Mouse (Mus musculus) midbrain, embryonic 16.5 days (tissue): ENCODE results near the gene Spata2l. TPM values are rescaled to one million over a fixed set of nuclear protein-coding genes. Genes with fewer than 3 reads are reported as not detected.
"Not testable (repeated sequence)": the region's sequence is repeated elsewhere in the genome, so short reads cannot be mapped to it uniquely, and the experiment has no call there.

Source experiments
- ATAC-seq: fragments of 200-750 bp; cut with Nextera tagmentation; 2 replicates; pipeline ENCODE4 v1.8.0; 2017; ENCODE audit warnings: moderate TSS enrichment
- H3K27ac ChIP-seq: fragments of 300-500 bp; sonication (generic); 2 replicates; pipeline ENCODE4 v1.5.1; 2014; ENCODE audit warnings: mild to moderate bottlenecking, low read length, mixed read lengths
- H3K27me3 ChIP-seq: fragments of 300-500 bp; sonication (generic); 2 replicates; pipeline ENCODE4 v1.6.1; 2014; ENCODE audit warnings: low read depth, low read length, mixed read lengths; ENCODE audit not compliant: control insufficient read depth, insufficient read depth
- H3K36me3 ChIP-seq: fragments of 300-500 bp; sonication (generic); 2 replicates; pipeline ENCODE4 v1.6.1; 2014; ENCODE audit warnings: mild to moderate bottlenecking, low read length, moderate library complexity, mixed read lengths; ENCODE audit not compliant: control insufficient read depth, insufficient read depth
- H3K4me1 ChIP-seq: fragments of 300-500 bp; sonication (generic); 2 replicates; pipeline ENCODE4 v1.6.1; 2014; ENCODE audit warnings: mild to moderate bottlenecking, low read length, mixed read lengths; ENCODE audit not compliant: control insufficient read depth, insufficient read depth
- H3K4me2 ChIP-seq: fragments of 300-500 bp; sonication (generic); 2 replicates; pipeline ENCODE4 v1.6.1; 2014; ENCODE audit warnings: mild to moderate bottlenecking, low read length, mixed read lengths
- H3K4me3 ChIP-seq: fragments of 300-500 bp; sonication (generic); 2 replicates; pipeline ENCODE4 v1.5.1; 2014; ENCODE audit warnings: low read depth, mild to moderate bottlenecking, low read length, moderate library complexity, mixed read lengths
- H3K9ac ChIP-seq: fragments of 300-500 bp; sonication (generic); 2 replicates; pipeline ENCODE4 v1.6.1; 2014; ENCODE audit warnings: low read depth, low read length, mixed read lengths
- H3K9me3 ChIP-seq: fragments of 300-500 bp; sonication (generic); replicated peaks from 2 replicates; pipeline ENCODE4 v1.6.1; 2014; ENCODE audit warnings: mild to moderate bottlenecking, low read length, mixed read lengths; ENCODE audit not compliant: control insufficient read depth, poor library complexity, severe bottlenecking
- WGBS: fragments of 180-500 bp; shearing (Covaris S2); extraction: QIAGEN DNeasy Blood & Tissue Kit; methylation state at CpG from one replicate; pipeline ENCODE4 v1.1.7; 2014; 5-methylcytosine and 5-hydroxymethylcytosine counted together
- polyA plus RNA-seq: library from polyadenylated mRNA; unstranded; fragments of >200 nt; fragmentation: Nextera tagmentation; extraction: Ambion mirVana; gene quantifications from 2 replicates; pipeline ENCODE4 v1.2.1, GENCODE M21; 2015

The Spata2l gene
- polyA plus RNA-seq, 1 experiment from 2014 or later, result 12.1 TPM

DNA sequence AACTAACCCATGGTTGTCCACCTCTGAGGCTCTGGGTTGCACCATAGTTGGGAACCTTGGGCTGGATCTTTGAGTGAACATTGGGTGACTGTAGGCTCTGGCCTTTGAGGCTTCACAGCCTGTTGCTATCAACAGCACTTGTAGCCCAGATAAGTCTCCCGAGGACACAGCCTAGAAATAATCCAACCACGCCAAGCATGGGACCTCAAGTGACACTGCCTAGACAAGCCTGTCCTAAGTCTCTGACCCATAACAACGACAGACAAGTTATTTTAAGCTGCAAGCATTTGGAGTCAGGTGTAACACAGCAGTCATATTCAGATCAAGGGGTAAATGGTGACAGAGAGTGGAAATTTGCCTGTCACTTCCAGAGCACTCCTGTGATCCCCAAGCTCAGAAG is 20.6 kb downstream of the Spata2l start:
- ATAC-seq, result no peak
- no peaks in the 10 kb centered on the region for H3K36me3 ChIP-seq
- no peak overlapping the region for H3K4me2 ChIP-seq
- WGBS, result 75% methylated on average over 3 of the region's 3 CpGs
- peaks cover 20% of the 10 kb centered on the region for H3K4me1 ChIP-seq
- no peaks in the 10 kb centered on the region for H3K27me3 ChIP-seq
- no peak overlapping the region for H3K9ac ChIP-seq
- H3K4me3 ChIP-seq, result no peak overlapping the region
- H3K27ac ChIP-seq, result no peak overlapping the region
- no peaks in the 10 kb centered on the region for H3K9me3 ChIP-seq

DNA sequence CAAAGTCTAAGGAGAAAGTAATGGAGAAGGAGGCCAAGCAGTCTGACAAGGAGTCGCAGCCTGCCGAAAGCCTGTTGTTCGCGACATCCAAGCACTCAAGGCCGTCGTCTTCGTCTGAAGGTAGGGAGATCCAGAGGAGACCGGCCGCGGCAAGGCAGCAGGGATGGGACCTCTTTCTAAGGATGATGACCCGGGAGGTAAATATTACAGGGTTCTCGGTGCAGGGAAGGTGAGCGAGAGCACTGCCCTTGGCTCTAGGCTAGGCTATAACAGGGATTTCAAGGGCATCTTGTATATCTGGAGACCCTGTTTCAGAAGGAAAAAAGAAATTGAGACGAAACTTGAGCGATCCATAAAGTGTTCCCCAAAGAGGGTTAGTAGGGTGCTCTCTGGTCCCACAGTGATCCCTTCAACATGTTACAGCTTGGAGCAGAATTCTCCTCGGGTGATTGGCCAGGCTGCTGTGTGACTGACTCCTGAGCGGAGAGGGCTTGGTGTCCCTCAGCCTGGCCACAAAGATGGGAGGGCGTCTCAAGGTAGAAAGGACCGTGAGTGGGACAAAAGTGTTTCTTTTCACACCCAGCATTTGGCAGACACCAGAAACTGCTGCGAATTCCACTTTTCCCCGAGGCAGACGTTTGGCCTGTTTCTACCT is 22.8 kb downstream of the Spata2l start:
- Histone ChIP-seq H3K27me3 (no peaks in the 10 kb centered on the region), H3K4me1 (peaks cover 20% of the 10 kb centered on the region), H3K9ac (peak overlapping the region; percentile 84), H3K36me3 (peaks cover 5% of the 10 kb centered on the region), H3K4me2 (peak overlapping the region; percentile 75), H3K4me3 (peak overlapping the region; percentile 63), H3K9me3 (no peaks in the 10 kb centered on the region), H3K27ac (peak overlapping the region; percentile 50)
- no peak; the same call in 1 of the 2 replicates for ATAC-seq
- 20% methylated on average over 22 of the region's 22 CpGs for WGBS

DNA sequence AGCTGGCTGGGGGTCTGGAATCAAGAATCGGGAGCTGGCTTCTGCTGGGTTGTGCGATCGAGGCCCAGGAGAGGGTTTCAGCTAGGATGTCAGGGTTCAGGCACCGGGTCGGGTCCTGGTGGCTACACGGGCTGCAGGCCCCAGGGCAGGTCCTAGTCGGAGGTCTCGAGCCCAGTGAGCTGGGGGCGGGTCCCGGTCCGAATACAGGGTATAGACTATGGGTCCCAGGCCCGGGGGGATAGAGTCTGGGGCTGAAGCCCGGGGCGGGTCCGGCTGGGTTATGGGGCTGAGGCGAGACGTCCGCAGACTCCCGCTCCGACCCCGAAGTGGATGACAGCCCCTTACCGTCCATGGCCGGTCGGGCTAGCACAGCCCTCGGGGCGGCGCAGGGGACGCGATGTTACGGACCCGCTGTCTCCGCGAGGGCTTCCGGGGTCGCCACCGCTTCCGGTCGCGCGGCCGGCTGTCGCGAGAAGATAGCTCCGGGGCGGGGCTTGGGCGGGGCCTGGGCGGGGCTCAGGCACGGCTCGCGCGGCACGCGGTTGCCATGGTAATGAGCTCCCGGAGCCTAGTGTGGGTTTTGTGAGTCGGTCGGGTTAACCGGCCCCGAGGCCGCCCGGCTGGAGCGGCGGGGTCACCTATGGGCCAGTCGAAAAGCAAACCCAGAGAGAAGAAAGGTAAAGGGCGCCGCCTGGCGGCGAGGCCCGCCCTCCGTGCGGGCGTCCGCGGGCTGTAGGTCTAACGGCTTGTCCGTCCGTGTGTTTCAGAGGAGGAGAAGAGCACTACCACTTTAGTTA is 23.5 kb downstream of the Spata2l start, which contains the start of the genes Chmp1a and Spata33:
Gene Chmp1a (minus strand): TSS at position 443 of the 797 bp plus-strand sequence.
Gene Spata33 (plus strand): TSS at position 512 of the 797 bp plus-strand sequence.
- no peaks in the 10 kb centered on the region for H3K9me3 ChIP-seq
- H3K36me3 ChIP-seq, result peaks cover 10% of the 10 kb centered on the region
- H3K27me3 ChIP-seq, result no peaks in the 10 kb centered on the region
- peak within 1 kb of the TSS; percentile 84 for H3K9ac ChIP-seq
- H3K27ac ChIP-seq, result peak within 1 kb of the TSS; percentile 50
- H3K4me1 ChIP-seq, result peaks cover 20% of the 10 kb centered on the region
- ATAC-seq, result peak; percentile 94
- peak within 1 kb of the TSS; percentile 63 for H3K4me3 ChIP-seq
- 1% methylated on average over 73 of the region's 76 CpGs for WGBS
- H3K4me2 ChIP-seq, result peak within 1 kb of the TSS; percentile 98

DNA sequence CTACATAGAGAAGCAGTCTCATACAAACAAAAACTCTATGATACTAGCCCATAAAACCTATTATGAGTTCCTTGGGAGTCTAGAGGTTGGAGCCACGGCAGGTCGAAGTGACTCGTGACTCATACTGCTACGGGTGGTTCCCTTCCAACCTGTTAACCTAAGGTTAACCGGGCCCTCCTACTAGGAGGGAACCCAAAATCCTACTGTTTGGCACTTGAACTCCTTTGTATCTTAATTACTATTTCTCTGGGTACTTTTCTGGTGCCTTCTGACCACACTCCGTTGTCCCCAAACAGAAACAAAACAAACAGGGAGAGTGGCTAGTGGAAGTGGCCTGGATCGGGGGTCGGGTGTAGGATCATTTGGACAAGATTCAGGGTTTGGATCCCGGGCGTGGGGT is 24.2 kb downstream of the Spata2l start:
- H3K4me2 ChIP-seq, result peak overlapping the region; percentile 98
- 0 out of 2 replicates have a peak overlapping the region, but pooled peaks have one; percentile 50 for H3K27ac ChIP-seq
- H3K9me3 ChIP-seq, result no peaks in the 10 kb centered on the region
- WGBS, result 51% methylated on average over 10 of the region's 10 CpGs
- H3K27me3 ChIP-seq, result no peaks in the 10 kb centered on the region
- peaks cover 20% of the 10 kb centered on the region for H3K4me1 ChIP-seq
- ATAC-seq, result no peak
- H3K9ac ChIP-seq, result peak overlapping the region; percentile 84
- peak overlapping the region; percentile 63 for H3K4me3 ChIP-seq
- H3K36me3 ChIP-seq, result peaks cover 13% of the 10 kb centered on the region

DNA sequence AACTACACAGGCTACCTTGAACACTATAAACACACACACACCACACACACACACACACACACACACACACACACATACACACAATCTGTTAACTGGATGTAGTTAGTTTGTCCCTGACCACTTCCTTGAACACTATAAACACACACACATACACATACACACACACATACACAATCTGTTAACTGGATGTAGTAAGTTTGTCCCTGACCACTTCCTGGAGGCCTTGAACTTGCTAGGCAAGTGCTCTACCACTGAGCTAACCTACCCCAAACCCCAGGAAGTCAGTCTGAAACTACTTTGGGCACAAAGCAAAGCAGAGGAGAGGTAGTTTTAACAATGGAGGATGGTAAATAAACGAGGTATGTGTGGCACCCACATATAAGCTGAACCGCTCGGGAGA is 32.5 kb downstream of the Spata2l start:
- Histone ChIP-seq H3K36me3 (peaks cover 21% of the 10 kb centered on the region), H3K27ac (no peak overlapping the region), H3K9me3 (no peaks in the 10 kb centered on the region), H3K27me3 (peaks cover 3% of the 10 kb centered on the region; the same call in 1 of the 2 replicates), H3K9ac (no peak overlapping the region), H3K4me1 (no peaks in the 10 kb centered on the region), H3K4me3 (no peak overlapping the region), H3K4me2 (no peak overlapping the region)
- WGBS, result 90% methylated on average over 3 of the region's 3 CpGs
- no peak for ATAC-seq

DNA sequence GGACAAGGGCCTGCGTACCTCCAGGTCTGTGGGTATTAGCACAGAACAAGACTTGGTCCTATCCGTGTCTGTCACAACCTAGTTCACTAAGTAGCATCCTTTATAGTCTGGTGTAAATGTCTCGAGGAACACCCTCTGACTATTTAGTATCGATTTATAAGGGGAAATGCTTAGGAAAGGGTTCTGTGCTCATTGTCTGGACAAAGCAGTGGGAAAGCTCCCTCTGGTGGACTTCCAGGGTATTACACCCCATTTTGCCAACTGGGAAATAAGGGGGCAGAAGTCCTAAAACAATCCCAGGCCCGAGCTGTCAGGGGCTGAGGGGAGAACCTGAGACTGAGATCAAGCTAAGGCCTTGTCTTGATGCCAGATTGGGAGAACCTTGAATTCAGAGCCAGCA is 33.7 kb downstream of the Spata2l start:
- no peaks in the 10 kb centered on the region for H3K9me3 ChIP-seq
- ATAC-seq, result peak; percentile 39; the same call in 1 of the 2 replicates
- H3K36me3 ChIP-seq, result peaks cover 12% of the 10 kb centered on the region

DNA sequence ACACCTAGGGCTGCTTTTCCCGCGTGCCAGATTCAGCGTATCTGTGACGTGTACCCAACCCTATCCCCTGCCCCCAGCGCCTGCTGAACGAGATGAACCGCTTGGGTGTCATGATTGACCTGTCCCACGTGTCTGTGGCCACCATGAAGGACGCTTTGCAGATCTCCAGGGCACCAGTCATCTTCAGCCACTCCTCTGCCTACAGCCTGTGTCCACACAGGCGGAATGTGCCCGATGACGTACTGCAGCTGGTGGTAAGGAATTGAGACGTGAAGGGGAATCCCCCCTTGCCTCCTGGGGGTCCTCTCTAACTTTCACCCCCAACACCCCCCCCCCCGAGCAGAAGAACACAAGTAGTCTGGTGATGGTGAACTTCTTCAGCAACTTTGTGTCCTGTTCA is 36.2 kb downstream of the Spata2l start:
- peaks cover 3% of the 10 kb centered on the region; the same call in 1 of the 2 replicates for H3K27me3 ChIP-seq
- no peaks in the 10 kb centered on the region for H3K36me3 ChIP-seq
- no peak overlapping the region for H3K9ac ChIP-seq
- H3K4me3 ChIP-seq, result no peak overlapping the region
- no peaks in the 10 kb centered on the region for H3K4me1 ChIP-seq
- H3K27ac ChIP-seq, result no peak overlapping the region
- WGBS, result 77% methylated on average over 14 of the region's 14 CpGs
- no peak overlapping the region for H3K4me2 ChIP-seq
- H3K9me3 ChIP-seq, result no peaks in the 10 kb centered on the region
- no peak for ATAC-seq

More for the DNA sequence above, 33.7 kb downstream of the Spata2l start:
- H3K4me1 ChIP-seq, result no peaks in the 10 kb centered on the region
- H3K4me2 ChIP-seq, result no peak overlapping the region
- 25% methylated on average over 5 of the region's 5 CpGs for WGBS
- H3K27ac ChIP-seq, result no peak overlapping the region
- H3K4me3 ChIP-seq, result no peak overlapping the region
- H3K27me3 ChIP-seq, result peaks cover 3% of the 10 kb centered on the region; the same call in 1 of the 2 replicates
- H3K9ac ChIP-seq, result no peak overlapping the region

DNA sequence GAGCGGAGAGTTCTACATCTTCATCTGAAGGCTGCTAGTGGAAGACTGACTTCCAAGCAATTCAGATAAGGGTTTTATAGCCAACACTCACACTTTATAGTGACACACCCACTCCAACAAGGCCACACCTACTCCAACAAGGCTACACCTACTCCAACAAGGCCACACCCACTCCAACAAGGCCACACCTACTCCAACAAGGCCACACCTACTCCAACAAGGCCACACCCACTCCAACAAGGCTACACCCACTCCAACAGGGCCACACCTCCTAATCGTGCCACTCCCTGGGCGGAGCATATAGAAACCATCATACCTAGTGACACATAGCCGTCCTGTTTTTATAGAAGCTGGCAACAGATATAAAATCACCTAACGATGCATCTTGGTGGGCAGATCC is 39.0 kb downstream of the Spata2l start:
- not testable (repeated sequence) for ATAC-seq, H3K9ac ChIP-seq
- 74% methylated on average over 5 of the region's 5 CpGs for WGBS

DNA sequence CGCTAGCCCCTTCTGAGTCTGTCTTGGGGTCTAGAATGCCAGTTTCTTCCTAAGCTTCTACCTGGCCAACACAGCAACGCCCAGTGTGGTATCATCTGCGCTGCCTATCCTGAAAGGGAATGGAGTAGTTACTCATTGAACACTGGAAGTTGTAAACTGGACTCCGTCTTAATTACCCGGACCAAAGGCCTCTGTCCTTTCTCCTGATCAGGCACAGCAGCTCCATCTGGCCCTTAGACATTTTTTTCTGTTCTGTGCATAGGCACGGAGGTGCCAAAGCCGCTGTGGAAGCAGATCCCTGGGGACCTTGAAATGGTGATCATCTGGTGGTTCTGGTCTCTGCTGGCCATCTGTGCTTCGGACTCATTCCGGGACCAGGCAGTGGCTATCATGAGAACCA is 42.3 kb downstream of the Spata2l start:
- Histone ChIP-seq H3K4me2 (no peak overlapping the region), H3K36me3 (no peaks in the 10 kb centered on the region), H3K9ac (no peak overlapping the region), H3K27me3 (no peaks in the 10 kb centered on the region), H3K27ac (no peak overlapping the region), H3K9me3 (no peaks in the 10 kb centered on the region), H3K4me3 (no peak overlapping the region), H3K4me1 (no peaks in the 10 kb centered on the region)
- no peak for ATAC-seq
- 88% methylated on average over 9 of the region's 9 CpGs for WGBS

More for the DNA sequence above, 39.0 kb downstream of the Spata2l start:
- H3K4me3 ChIP-seq, H3K36me3 ChIP-seq, H3K4me1 ChIP-seq, H3K27ac ChIP-seq, H3K4me2 ChIP-seq, H3K27me3 ChIP-seq, H3K9me3 ChIP-seq: not testable (repeated sequence)
